Mouse (Mus musculus): ENCODE results near the gene St6gal1. TPM values are rescaled to one million over a fixed set of nuclear protein-coding genes. Genes with fewer than 3 reads are reported as not detected.

St6gal1 gene
- total and polyA plus RNA-seq, 2 experiments from 2014 or later: 16.4 to 21.8 TPM

- ATAC-seq: 0 out of 2 replicates have a peak, but pooled peaks have one; percentile 26
- Histone ChIP-seq H3K4me2 (ENCODE audit: low read depth) (no peak overlapping the region), H3K27me3 (ENCODE audit: insufficient read depth, low read length) (no peaks in the 10 kb centered on the region), H3K27ac (ENCODE audit: low read depth, low read length) (no peak overlapping the region), H3K4me3 (ENCODE audit: low read depth, low read length) (no peak overlapping the region), H3K4me1 (ENCODE audit: insufficient read depth) (0 out of 2 replicates have a peak, but pooled peaks cover 6% of the 10 kb centered on the region), H3K9me3 (ENCODE audit: low read length) (no peaks in the 10 kb centered on the region), H3K9ac (no peak overlapping the region), H3K36me3 (ENCODE audit: insufficient read depth) (no peaks in the 10 kb centered on the region)
- no peak for DNase-seq
- no peak for TF ChIP-seq CTCF (IDR thresholded peaks at IDR 0.05; ENCODE audit: low read depth)
- WGBS: 50% methylated on average over 9 of the region's 9 CpGs
Observed at GRCm38 (mm10) chr16:23272521-23273230, 48.1 kb downstream of the St6gal1 start.

- ATAC-seq: no peak
- WGBS: 76% methylated on average over 6 of the region's 6 CpGs
Observed at GRCm38 (mm10) chr16:23274005-23274404, 49.5 kb downstream of the St6gal1 start.

GRCm38 (mm10) chr16:23274606-23275310 is 50.2 kb downstream of the St6gal1 start:
- Histone ChIP-seq H3K4me3 (ENCODE audit: low read depth, low read length) (no peak overlapping the region), H3K4me1 (ENCODE audit: insufficient read depth) (0 out of 2 replicates have a peak, but pooled peaks cover 6% of the 10 kb centered on the region), H3K4me2 (ENCODE audit: low read depth) (no peak overlapping the region), H3K36me3 (ENCODE audit: insufficient read depth) (no peaks in the 10 kb centered on the region), H3K9ac (no peak overlapping the region), H3K9me3 (ENCODE audit: low read length) (no peaks in the 10 kb centered on the region), H3K27me3 (ENCODE audit: insufficient read depth, low read length) (no peaks in the 10 kb centered on the region), H3K27ac (ENCODE audit: low read depth, low read length) (no peak overlapping the region)
- TF ChIP-seq CTCF (IDR thresholded peaks at IDR 0.05; ENCODE audit: low read depth): no peak
- no peak for ATAC-seq
- WGBS: 72% methylated on average over 7 of the region's 7 CpGs
- no peak for DNase-seq

More at GRCm38 (mm10) chr16:23274005-23274404, 49.5 kb downstream of the St6gal1 start:
- 0 out of 2 replicates have a peak, but pooled peaks cover 6% of the 10 kb centered on the region for H3K4me1 ChIP-seq (ENCODE audit: insufficient read depth)
- no peak for DNase-seq
- TF ChIP-seq CTCF (IDR thresholded peaks at IDR 0.05; ENCODE audit: low read depth): no peak
- no peak overlapping the region for H3K27ac ChIP-seq (ENCODE audit: low read depth, low read length)
- no peaks in the 10 kb centered on the region for H3K27me3 ChIP-seq (ENCODE audit: insufficient read depth, low read length)
- H3K36me3 ChIP-seq (ENCODE audit: insufficient read depth): no peaks in the 10 kb centered on the region
- H3K9ac ChIP-seq: no peak overlapping the region
- H3K4me2 ChIP-seq (ENCODE audit: low read depth): no peak overlapping the region
- no peak overlapping the region for H3K4me3 ChIP-seq (ENCODE audit: low read depth, low read length)
- H3K9me3 ChIP-seq (ENCODE audit: low read length): no peaks in the 10 kb centered on the region

GRCm38 (mm10) chr16:23275661-23276060 is 51.1 kb downstream of the St6gal1 start:
- H3K27ac ChIP-seq (ENCODE audit: low read depth, low read length): no peak overlapping the region
- WGBS: 98% methylated on average over 2 of the region's 2 CpGs
- H3K36me3 ChIP-seq (ENCODE audit: insufficient read depth): no peaks in the 10 kb centered on the region
- DNase-seq (no peak), ATAC-seq (no peak)
- TF ChIP-seq CTCF (IDR thresholded peaks at IDR 0.05; ENCODE audit: low read depth): no peak
- no peak overlapping the region for H3K4me2 ChIP-seq (ENCODE audit: low read depth)
- H3K4me1 ChIP-seq (ENCODE audit: insufficient read depth): 0 out of 2 replicates have a peak, but pooled peaks cover 4% of the 10 kb centered on the region
- no peak overlapping the region for H3K4me3 ChIP-seq (ENCODE audit: low read depth, low read length)
- H3K9ac ChIP-seq: no peak overlapping the region
- no peaks in the 10 kb centered on the region for H3K9me3 ChIP-seq (ENCODE audit: low read length)
- H3K27me3 ChIP-seq (ENCODE audit: insufficient read depth, low read length): no peaks in the 10 kb centered on the region

GRCm38 (mm10) chr16:23279879-23280741 is 55.6 kb downstream of the St6gal1 start:
- Histone ChIP-seq H3K4me3 (ENCODE audit: low read depth, low read length) (no peak overlapping the region), H3K9ac (no peak overlapping the region), H3K4me1 (ENCODE audit: insufficient read depth) (no peaks in the 10 kb centered on the region), H3K27me3 (ENCODE audit: insufficient read depth, low read length) (no peaks in the 10 kb centered on the region), H3K4me2 (ENCODE audit: low read depth) (no peak overlapping the region), H3K9me3 (ENCODE audit: low read length) (no peaks in the 10 kb centered on the region), H3K36me3 (ENCODE audit: insufficient read depth) (no peaks in the 10 kb centered on the region), H3K27ac (ENCODE audit: low read depth, low read length) (no peak overlapping the region)
- TF ChIP-seq CTCF (IDR thresholded peaks at IDR 0.05; ENCODE audit: low read depth): no peak
- no peak for ATAC-seq
- 64% methylated on average over 9 of the region's 9 CpGs for WGBS
- no peak for DNase-seq

GRCm38 (mm10) chr16:23280742-23281090 is 56.2 kb downstream of the St6gal1 start:
- Histone ChIP-seq H3K4me1 (ENCODE audit: insufficient read depth) (no peaks in the 10 kb centered on the region), H3K27me3 (ENCODE audit: insufficient read depth, low read length) (no peaks in the 10 kb centered on the region), H3K9me3 (ENCODE audit: low read length) (no peaks in the 10 kb centered on the region), H3K4me3 (ENCODE audit: low read depth, low read length) (no peak overlapping the region), H3K9ac (no peak overlapping the region), H3K27ac (ENCODE audit: low read depth, low read length) (no peak overlapping the region), H3K36me3 (ENCODE audit: insufficient read depth) (no peaks in the 10 kb centered on the region), H3K4me2 (ENCODE audit: low read depth) (no peak overlapping the region)
- 61% methylated on average over 4 of the region's 4 CpGs for WGBS
- no peak for DNase-seq
- ATAC-seq: no peak
- no peak for TF ChIP-seq CTCF (IDR thresholded peaks at IDR 0.05; ENCODE audit: low read depth)

Data from forebrain, postnatal 0 days (tissue).